Mouse (Mus musculus): ENCODE measurements at regions not wholly inside any gene's neighbourhood (a gene's known extent, or its start where the extent isn't known, plus 50 kb on each side); places are given as distances from the start of the nearest gene placed in this dataset.

DNA sequence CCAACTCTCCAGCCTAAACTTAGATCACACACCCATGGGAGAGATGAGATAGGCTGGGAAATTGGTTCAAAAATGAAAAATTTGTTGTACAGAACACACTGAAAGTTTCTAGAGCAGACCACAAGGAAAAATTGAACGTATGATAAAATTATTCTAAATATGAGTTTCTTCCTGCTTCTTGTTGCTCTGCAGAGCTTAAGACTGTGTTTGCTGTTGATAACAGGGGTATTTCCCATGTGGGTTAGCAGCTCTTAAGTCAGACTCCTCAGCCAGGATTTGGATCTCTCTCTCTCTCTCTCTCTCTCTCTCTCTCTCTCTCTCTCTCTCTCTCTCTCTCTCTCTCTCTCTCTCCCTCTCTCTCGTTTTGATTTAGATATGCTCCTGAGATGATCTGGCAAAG is 173.5 kb upstream of the Stt3b start:
- DNase-seq = no peak

GRCm38 (mm10) chr9:115484408-115484807 is 174.2 kb upstream of the Stt3b start:
- DNase-seq = no peak

- no peak for DNase-seq
Observed at GRCm38 (mm10) chr9:115485219-115485618, 175.0 kb upstream of the Stt3b start.

DNA sequence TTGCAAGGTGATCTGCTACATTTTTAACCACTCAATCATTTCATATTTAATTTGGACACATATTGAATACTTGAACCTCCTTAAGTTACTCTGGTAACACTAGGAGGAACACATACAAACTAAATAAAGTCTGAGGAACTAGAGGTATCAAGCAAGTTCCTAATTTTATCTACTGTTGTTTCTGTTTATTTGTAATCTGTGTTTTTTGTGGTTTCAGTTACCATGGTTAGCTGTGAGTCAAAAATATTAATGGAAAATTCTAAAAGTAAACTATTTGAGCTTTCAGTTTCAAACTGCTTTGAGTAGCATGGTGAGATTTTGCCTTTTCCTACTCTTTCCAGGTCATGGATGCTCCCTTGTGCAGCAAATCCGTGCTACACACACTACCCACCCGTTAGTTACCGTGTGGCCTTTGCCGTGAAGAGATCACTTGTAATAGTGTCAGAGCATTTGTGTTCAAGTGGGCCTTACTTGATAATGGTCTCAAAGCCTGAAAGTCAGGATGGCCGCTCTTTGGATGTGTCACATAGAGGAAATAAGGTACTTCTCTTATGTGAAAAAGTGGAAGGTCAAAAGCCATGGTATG is 177.0 kb upstream of the Stt3b start:
- DNase-seq = no peak

DNA sequence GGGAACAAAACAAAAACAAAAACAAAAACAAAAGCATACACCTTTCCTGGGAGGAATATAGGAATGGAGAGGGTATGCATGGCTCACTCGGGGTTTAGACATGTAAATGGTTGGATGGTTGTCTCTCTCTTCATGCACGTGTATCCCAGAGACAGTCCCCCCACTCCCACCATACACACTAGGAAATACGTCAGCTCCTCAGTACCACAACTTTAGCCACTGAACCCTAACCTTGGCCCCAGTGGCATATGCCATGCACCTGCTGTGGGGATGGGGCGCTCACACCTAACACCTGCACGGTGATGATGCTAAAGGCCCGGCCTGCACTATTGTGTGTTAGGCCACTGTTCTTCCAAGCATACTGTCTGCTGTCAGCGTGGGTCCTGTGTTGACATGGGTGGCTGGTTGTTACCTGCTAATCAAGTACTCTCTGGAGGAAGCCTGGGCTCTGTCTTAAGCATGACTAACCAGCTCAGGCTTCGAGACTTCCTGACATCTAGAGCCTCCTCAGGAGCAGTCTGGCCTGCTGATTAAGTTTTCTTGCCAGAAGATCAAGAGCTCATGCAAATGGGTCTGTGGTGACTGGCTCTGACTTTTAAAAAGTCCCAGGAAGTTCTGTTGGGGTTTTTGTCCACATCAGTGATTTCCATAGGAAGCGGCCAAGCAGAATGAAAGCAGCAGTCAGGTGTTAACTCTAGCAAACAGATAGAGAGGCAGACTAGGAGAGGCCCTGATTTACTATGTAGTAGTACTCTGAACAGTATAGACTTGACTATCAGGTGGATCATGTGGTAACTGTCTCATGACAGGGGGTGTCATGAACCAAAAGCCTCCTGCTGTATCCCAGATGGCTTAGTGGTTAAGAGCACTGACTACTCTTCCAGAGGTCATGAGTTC is 178.9 kb upstream of the Stt3b start:
- no peak for DNase-seq

DNA sequence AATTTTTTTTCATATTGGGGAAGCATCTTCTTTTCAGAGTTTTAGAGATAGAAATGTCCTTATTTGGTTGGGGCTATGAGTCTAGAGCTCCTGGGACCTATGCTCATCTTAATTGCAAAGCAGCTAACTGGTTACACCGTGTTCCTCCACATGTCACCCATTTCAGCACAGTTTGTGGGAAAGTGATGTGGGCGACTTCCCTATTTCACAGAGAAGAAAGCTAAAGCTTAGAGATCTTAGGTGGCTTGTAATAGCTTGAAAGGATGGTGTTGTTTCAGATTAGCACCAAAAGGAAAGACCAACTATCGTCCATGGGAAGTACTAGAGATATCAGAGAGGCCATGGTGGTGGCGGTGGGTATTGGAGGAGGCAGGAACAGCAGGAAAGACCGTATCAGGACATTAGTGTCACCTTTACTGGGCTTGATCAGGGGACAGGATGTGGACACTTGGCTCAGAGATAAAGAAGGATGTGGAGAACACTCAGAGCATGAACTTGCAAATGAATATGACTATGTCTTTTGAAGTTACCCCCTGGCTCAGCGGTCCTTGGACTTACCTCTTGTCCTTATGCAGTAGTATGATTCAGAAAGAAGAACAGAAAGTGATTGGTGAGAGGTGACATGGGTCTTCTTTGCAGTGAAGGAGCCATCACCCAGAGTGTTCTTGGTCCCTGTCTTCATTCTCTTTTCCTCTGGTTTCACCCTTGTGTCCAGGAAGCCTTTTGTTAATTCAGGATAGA is 182.4 kb upstream of the Stt3b start:
- no peak for DNase-seq

- no peak for DNase-seq
Observed at GRCm38 (mm10) chr9:115493765-115494164, 183.5 kb upstream of the Stt3b start.

GRCm38 (mm10) chr9:115499536-115499935 is 189.3 kb upstream of the Stt3b start:
- DNase-seq = no peak

- no peak for DNase-seq
Observed at GRCm38 (mm10) chr9:115504789-115505188, 194.6 kb upstream of the Stt3b start.

- DNase-seq = no peak
Observed at GRCm38 (mm10) chr9:115507131-115507689, 197.0 kb upstream of the Stt3b start.

DNA sequence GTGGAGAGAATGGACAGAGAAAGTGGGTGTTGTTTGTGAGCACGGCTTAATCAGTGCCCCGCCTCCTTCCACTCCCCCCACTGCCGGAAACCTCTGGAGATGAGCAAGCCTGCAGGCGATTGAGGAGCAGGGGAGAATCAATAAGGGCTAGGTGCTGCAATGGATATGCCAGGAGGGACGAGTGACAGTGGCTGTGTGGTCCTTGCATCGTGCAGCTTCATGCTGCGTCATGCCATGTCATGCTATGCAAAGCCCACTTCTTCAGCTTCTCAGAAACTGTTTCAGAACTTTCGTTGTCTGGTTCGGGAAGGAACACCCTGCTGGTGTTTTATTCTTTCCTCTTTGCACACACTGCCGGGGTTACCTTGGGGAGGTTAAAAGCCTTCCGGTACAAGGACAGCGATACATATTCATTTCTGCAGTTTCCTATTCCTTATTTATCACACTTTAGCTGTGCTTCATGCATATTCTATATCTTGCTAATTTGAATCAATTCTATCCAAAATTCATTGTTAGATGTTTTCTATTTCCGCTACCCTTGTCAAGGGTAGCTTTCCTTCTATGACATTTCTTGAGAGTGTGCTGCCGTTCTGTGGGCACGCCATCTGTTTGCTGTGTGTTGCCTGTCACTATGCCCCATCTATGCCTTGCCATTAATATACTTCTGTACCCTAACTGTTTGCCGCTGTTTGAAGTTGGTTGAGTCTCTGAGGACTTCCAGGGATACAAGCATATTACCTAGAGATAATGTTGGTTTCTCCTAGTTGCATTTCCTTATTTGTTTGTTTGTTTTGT is 202.8 kb upstream of the Stt3b start:
- no peak for DNase-seq

- DNase-seq = no peak
Observed at GRCm38 (mm10) chr9:115517903-115518302, 207.7 kb upstream of the Stt3b start.

- DNase-seq = no peak
Observed at GRCm38 (mm10) chr9:115524161-115524560, 213.9 kb upstream of the Stt3b start.

GRCm38 (mm10) chr9:115524591-115524990 is 214.4 kb upstream of the Stt3b start:
- DNase-seq = no peak

DNA sequence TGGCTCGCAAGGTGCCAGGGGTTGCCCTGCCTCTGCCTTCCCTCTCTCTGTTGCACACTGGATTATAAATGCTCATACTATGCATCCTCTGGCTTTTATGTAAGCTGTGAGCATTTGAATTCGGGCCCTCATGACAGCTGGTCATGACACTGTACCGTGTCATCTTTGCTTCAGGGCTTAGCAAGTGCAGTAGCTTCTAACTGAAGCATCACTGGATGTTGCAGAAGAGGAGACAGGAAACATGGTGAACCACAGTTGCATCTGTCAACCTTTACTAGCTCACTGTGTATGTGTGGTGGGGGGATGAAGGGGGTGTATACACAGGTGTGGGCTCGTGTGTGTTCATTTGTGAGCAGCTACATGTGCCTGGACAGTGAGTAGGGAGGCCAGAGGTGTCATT is 216.1 kb upstream of the Stt3b start:
- no peak for DNase-seq

- DNase-seq = no peak
Observed at GRCm38 (mm10) chr9:115526981-115527380, 216.8 kb upstream of the Stt3b start.

GRCm38 (mm10) chr9:115534198-115534597 is 224.0 kb upstream of the Stt3b start:
- DNase-seq = no peak

DNA sequence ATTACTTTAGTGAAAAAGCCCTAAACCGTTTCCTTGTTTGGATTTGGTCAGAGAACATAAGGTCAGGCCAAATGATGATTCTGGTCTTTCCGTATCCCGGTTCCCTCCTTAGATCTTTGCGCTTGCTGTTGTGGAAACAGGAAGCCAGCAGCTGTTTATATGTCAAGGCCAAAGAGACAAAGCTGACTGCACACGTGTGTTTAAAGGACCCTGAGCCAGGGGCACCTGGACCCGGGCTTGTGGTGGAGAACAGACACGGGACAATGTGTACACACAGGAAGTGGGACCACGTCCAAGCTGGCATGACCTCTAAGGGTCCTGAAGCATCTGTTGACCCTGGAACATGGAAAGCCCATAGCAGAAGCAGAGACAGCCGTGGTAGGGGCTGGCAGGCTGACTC is 233.4 kb upstream of the Stt3b start:
- DNase-seq = no peak

GRCm38 (mm10) chr9:115545178-115545577 is 235.0 kb upstream of the Stt3b start:
- no peak for DNase-seq

DNA sequence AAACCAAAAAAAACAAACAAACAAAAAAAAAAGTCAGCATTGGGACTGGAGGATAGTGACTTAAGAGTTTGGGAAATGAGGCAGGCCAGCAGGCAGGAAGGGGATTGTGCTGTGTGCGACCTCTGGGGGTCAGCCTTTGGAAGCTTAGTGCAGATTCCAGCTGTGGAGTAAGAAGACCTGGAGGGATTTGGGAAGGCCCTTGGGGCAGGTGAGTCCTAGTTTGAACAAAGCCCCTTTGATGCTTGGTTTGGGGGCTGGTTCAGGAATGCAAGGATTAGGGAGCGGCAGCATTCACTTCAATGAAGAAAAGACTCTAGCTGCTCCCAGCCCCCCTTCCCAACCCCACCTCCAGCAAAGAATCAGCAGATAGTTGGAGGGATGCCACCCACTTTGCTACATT is 235.6 kb upstream of the Stt3b start:
- no peak for DNase-seq

- peak in 1 of 2 experiments; percentile 4 for DNase-seq
Observed at GRCm38 (mm10) chr9:115547625-115548325, 237.6 kb upstream of the Stt3b start.
